Mouse (Mus musculus) cortical plate, adult 2 months (tissue): ENCODE measurements around the gene Fam19a5.

Source experiments
- CTCF ChIP-seq: fragments of 200-500 bp; IDR thresholded peaks from 2 replicates; pipeline ENCODE4 v1.5.1; 2011; ENCODE audit warnings: mild to moderate bottlenecking, control low read depth, low read length; ENCODE audit not compliant: insufficient read depth; ENCODE audit errors: extremely low read depth
- POLR2A ChIP-seq: fragments of 200-500 bp; IDR thresholded peaks from 2 replicates; pipeline ENCODE4 v1.6.1; 2011; ENCODE audit warnings: mild to moderate bottlenecking, low read length, control low read depth; ENCODE audit not compliant: insufficient read depth; ENCODE audit errors: extremely low read depth

DNA sequence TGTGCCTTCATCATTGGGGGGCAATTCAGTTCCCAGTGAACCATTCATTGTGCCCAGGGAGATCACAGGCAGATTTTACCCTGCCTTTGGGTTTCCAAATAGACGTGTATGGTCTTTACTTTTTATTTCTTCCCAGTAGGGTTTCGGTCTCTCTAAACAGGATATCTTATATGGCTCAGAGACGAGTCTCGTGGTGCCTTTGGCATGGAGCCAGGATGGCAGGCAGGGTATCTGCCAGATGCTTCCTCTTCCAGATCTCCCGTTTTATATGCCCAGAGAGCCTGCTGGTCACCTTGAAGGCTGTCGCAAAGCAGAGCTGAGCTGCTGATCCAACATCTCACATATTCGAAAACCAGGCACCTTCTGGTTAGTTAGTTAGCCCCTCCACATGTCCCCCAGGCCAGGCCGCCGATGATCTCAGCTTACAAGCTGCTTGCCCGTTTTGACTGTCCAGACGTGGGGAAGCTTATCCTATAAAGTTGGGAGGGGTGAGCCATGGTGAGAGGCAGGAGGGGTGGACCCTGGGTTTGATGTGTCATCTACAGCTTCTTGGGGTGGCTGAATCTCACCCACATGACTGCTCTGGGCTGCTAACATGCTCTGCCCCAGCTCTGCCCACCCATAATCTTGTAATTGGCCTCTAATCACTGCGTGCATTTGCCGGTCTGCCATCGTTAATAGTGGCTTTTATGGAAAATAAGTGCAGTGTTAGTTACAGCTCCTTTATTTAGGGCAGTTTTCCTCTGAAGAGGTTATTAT is 154.6 kb downstream of the Fam19a5 start:
- TF ChIP-seq CTCF (no peak), POLR2A (no peak)
